Mouse (Mus musculus): ENCODE measurements around the gene Nrm.

The Nrm gene

DNA sequence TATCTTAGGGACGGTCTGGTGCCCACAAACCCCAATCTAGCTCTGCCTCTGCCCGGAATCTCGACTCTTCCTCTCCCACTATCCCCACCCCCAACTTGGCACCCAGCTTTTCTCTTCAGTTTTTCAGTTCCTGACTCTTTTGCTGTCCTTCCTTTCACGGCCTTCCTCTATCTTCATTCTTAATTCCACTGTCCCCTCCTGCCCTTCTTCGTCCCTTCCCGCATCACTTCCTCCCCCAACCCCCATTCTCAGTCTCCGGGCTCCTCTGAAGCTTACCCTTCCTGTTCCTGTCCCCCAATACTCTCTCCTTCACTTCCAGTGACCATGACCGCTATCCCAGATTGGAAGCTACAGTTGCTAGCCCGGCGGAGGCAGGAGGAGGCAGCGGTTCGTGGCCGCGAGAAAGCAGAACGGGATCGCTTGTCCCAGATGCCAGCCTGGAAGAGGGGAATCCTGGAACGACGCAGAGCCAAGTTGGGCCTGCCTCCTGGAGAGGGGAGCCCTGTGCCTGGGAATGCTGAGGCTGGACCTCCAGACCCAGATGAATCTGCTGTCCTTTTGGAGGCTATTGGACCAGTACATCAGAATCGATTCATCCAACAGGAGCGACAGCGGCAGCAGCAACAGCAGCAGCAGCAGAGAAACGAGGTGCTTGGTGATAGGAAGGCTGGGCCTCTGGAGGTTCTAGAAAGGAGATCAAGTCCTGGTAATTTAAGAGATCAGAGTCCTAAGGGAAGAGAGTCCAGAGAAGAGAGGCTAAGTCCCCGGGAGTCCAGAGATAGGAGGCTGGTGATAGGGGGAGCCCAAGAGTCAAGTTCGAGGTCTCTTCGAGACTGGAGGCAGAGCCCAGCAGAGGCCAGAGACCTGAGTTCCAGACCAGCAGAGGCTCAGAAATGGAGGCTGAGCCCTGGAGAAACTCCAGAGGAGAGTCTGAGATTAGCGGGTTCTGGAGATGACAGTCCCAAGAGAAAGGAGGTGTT is 6.1 kb downstream of the Nrm start:
- ATAC-seq (ENCODE audit: low TSS enrichment), result no peak

DNA sequence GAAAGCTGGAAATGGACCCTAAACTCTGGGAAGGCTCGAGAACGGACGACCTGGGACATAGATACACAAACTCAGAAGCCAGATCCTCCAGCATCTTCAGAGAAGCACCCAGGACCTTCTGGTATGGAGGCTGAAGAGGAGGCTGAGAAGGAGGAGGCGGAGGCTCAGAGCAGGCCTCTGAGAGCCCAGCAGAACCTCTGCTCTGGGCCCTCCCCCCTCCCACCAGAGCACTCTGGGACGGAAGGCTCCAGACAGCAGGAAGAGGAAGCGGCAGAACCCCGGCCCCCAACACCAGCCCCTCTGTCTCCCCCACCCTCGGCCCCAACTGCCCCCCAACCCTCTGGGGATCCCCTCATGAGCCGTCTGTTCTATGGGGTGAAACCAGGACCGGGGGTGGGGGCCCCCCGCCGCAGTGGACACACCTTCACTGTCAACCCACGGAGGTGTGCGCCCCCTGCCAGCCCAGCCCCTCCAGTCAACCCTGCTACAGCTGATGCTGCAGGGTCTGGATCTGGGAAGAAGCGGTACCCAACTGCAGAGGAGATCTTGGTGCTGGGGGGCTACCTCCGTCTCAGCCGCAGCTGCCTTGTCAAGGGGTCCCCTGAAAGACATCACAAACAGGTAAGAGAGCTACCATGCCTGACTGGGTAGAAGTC is 7.2 kb downstream of the Nrm start:
- no peak for ATAC-seq (ENCODE audit: low TSS enrichment)

GRCm38 (mm10) chr17:35868961-35869345 is 7.8 kb downstream of the Nrm start:
- ATAC-seq (ENCODE audit: low TSS enrichment), result no peak

DNA sequence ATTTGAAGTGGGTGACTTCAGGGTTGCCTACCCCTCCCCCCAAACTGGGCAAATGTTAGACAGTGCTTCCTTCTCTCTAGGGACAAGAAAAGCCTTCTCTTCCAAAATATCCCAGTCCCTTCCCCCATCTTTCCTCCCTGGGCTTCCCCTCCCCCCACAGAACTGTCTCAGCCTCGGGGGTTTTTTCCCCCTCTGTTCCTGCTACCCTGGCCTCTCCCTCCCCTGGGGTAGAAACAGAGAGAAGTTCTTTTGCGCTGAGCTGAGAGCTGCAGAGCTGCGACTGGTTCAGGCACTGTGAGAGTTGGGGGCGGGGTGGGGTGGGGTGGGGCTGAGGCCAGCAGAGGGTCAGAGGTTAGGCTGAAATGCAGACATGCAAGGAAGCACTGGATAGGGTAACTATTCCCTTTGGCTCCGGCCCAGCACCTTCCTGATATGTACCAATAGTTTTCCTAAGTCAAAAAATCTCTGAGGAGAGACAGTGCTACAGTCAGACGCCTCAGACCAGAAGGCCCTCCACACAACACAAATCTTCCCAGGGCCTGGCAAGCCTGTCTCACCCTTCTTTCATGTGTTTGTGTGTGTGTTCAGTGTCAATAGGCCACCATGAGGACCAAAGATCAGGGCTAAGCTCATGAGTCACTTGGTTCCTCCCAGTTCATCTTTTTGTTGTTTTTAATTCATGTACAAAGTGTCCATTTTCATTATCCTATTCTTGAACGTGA is 8.4 kb downstream of the Nrm start:
- no peak for ATAC-seq (ENCODE audit: low TSS enrichment)

- ATAC-seq (ENCODE audit: low TSS enrichment), result no peak
Observed at GRCm38 (mm10) chr17:35870151-35870883, 9.2 kb downstream of the Nrm start.

GRCm38 (mm10) chr17:35870884-35871696 is 10.0 kb downstream of the Nrm start:
- ATAC-seq (ENCODE audit: low TSS enrichment), result no peak

DNA sequence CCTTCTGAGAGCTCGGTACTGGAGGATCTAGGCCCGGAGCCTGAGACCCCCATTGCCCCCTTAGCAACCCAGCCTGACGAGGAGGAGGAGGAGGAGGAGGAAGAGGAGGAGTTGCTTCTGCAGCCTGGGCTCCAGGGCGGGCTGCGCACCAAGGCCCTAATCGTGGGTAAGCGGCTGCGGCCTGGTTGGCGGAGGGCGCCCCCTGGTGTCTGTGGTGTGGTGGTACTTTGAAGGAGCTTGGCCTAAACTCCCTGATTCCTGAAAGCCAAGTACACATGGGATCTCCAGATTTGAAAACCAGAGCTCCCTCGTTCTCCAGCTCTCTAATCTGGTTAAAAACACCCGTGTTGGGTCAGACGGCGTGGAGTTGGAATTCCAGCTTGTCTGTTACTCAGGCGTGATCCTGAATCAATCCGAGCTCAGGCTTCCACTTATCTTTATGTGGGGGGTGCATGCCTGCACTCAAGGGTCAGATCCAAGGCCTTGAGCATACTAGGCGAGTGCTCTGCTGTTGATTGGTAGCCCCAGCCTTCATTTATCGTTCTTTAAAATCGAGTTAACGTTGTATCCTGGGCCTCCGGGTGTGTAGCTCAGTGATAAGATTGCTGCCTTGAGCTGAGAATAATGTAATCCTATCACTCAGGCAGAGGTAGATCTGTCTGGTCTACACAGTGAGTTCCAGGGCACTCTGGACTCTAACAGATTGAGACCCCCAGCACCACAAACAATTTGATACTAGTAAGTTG is 12.8 kb downstream of the Nrm start:
- peak; percentile 79 for ATAC-seq (ENCODE audit: low TSS enrichment)

- ATAC-seq (ENCODE audit: low TSS enrichment), result peak; percentile 53; the same call in 1 of the 2 replicates
Observed at GRCm38 (mm10) chr17:35874721-35875120, 13.6 kb downstream of the Nrm start.

GRCm38 (mm10) chr17:35879245-35880057 is 18.3 kb downstream of the Nrm start, which contains the start of gene Dhx16:
TSS of gene Dhx16 (plus strand) at chr17:35879819.
- ATAC-seq (ENCODE audit: low TSS enrichment), result peak; percentile 85

GRCm38 (mm10) chr17:35882924-35883323 is 21.8 kb downstream of the Nrm start:
- ATAC-seq (ENCODE audit: low TSS enrichment), result no peak

- ATAC-seq (ENCODE audit: low TSS enrichment), result no peak
Observed at GRCm38 (mm10) chr17:35883777-35884176, 22.7 kb downstream of the Nrm start.

- ATAC-seq (ENCODE audit: low TSS enrichment), result no peak
Observed at GRCm38 (mm10) chr17:35887725-35888124, 26.6 kb downstream of the Nrm start.

DNA sequence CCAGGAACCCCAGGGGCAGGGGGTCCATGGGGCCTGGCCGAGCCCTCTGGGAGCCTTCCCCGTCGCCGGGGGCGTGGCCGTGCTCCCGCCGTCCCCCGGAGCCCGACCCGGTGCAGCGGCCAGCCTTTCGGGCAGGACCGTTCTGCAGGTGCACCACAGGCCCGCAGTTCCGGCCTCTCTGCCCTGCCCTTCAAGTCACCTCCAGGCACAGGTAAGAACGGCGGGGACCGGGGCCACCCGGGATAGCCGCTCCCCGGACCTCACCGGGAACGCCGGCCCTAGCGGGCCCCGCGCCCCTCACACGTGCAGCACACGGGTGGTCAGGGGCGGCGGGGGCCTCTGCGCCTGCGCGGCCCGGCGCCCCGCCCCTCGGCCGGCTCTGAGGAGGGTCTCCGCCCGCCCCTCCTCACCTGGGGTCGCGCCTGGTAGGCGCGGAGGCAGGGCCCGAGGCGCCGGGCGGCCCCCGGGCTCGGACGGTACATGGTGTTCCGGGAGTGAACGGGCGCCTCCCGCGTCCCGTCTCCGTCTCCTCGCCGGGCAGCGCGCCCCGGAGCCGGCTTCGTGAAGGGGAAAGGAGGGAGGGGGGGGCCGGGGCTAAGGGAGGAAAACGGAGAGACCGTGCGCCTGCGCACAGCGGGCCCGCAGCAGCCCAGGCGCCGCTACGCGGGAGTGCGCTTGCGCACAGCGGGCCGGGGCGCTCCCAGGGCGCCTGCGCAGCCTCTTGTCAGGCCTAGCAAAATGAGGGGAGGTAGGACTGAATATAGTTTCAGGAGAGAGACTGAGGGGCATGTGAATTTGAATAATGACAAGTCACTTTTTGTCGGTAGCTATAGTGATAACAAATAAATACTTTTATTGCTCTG is 35.9 kb downstream of the Nrm start, which contains the start of gene 2310061I04Rik:
TSS of gene 2310061I04Rik (minus strand) at position 651 of the 863 bp plus-strand sequence.
- ATAC-seq (ENCODE audit: low TSS enrichment), result peak; percentile 88

- peak; percentile 29; the same call in 1 of the 2 replicates for ATAC-seq (ENCODE audit: low TSS enrichment)
Observed at GRCm38 (mm10) chr17:35897644-35898573, 36.8 kb downstream of the Nrm start.

DNA sequence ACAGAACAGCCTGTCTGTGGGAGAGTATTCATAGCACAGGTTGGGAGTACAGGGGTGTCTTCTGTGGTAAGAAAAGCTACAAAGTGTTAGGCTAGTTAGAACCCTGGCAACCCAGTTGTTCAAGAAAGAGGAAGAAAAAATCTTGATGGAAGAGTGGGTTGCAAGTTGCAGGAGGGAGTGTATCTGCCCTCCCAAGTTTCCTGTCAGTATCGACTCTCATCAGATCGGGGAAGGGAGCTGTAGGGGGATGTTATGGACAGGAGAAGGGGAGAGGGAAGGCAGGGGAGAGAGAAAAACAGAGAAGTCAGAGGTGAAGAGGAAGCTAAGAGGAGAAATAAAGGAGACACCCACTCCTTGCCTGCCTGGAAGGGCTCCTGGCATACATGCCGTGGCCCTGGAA is 39.5 kb downstream of the Nrm start:
- no peak for ATAC-seq (ENCODE audit: low TSS enrichment)

DNA sequence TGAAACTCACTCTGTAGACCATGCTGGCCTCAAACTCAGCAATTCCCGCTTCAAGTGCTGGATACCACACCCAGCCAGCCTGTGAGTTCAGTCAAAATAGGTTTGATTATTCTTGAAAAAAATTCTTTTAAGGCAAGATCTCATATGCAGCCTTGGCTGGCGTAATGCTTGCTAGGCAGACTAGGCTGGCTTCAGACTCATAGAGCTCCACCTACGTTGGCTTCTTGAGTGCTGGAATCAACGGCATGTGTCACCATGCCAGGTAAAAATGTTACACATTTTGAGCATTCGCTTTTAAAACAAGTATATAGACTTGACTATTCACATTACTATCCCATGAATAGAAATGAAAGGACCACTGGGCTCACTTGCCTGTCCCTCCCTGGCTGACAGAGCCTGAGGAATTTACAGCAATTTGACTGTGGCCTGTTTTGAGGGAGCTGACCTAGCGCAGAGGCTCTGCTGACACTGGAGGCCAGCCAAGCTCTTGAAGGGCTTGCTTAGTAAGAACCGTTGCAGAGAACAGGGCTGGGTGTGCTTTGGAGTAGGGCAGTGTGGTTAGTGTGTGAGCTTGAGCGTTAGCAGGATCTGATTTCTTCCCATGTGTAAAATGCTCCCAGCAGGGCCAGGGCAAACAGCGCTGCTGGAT is 42.3 kb downstream of the Nrm start:
- no peak for ATAC-seq (ENCODE audit: low TSS enrichment)
